Comparison of ENCODE assay signal across 8 mouse cellular contexts in the genomic region with DNA sequence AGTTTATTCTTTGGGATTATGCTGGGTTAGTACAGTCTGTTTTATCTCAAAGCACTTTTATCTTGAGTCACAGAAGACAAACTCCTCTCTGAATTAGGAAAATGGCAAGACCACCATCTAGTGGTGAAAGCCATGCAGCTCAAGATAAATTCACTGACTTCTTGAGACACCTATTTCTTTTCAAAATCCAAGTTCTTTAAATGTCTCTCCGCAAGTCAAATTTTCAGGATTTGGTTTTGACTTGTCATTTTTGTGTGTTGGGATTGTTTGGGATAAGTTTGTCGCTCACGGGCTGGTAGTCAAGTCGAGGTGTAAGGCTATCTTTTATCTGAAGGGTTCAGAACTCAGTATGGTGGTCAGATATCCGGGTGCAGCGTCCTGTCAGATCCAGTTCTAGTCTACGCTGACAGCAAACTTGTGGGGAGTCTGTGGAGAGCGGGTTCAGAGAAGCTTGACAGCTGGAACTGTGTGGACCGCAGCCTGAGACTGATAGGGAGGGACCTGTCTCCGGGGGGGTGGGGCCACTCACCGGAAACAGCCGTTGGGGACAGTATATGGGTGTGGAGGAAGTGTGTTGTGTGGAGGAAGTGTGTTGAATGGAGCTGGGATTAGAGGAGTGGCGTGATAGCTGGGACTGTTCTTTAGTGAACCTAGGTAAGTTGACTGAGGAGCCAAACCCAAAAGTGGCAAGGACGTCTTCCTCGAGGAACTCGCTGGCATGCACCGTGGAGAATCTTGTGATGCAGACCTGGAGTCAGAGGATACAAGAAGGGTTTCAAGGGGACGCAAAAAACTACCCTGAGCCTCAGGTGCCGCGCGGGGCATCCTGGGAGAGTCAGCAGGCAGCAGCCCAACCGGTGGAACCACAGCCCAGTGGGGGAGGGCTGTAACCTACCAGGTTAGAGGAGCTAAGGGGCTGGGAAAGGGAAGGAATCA. TPM values are rescaled to one million over a fixed set of nuclear protein-coding genes. Genes with fewer than 3 reads are reported as not detected.
DNase-seq lines count a peak whose midpoint lies in the region; ATAC-seq and TF ChIP-seq lines count a peak whose summit lies in the region.

Zfp54 (plus strand) TSS at position 564 of the 936 bp plus-strand sequence.

- peak within 1 kb of the TSS; percentile 82 for H3K4me2 ChIP-seq in forebrain, postnatal 0 days (ENCODE audit: low read depth)
- peak within 1 kb of the TSS; percentile 85 for H3K4me2 ChIP-seq in lung, embryonic 14.5 days

- H3K36me3 ChIP-seq in forebrain, postnatal 0 days (ENCODE audit: insufficient read depth), result no peaks in the 10 kb centered on the region
- H3K36me3 ChIP-seq in lung, embryonic 14.5 days (ENCODE audit: insufficient read depth), result no peaks in the 10 kb centered on the region

- no peaks in the 10 kb centered on the region for H3K27me3 ChIP-seq in cerebellum, adult 2 months (ENCODE audit: control insufficient read depth, insufficient read depth, low read length)
- no peaks in the 10 kb centered on the region for H3K27me3 ChIP-seq in forebrain, postnatal 0 days (ENCODE audit: insufficient read depth, low read length)
- no peaks in the 10 kb centered on the region for H3K27me3 ChIP-seq in lung, embryonic 14.5 days (ENCODE audit: insufficient read depth, low read length)

- no peaks in the 10 kb centered on the region for H3K9me3 ChIP-seq in forebrain, postnatal 0 days (ENCODE audit: low read length)
- H3K9me3 ChIP-seq in lung, embryonic 14.5 days (ENCODE audit: low read depth, low read length), result no peaks in the 10 kb centered on the region

- H3K9ac ChIP-seq in forebrain, postnatal 0 days, result peak within 1 kb of the TSS; percentile 41
- H3K9ac ChIP-seq in lung, embryonic 14.5 days, result peak within 1 kb of the TSS; percentile 48

- H3K27ac ChIP-seq in cerebellum, adult 2 months (ENCODE audit: insufficient read depth, low read length), result no peak within 1 kb of the TSS; the same call in 1 of the 2 replicates
- peak within 1 kb of the TSS; percentile 50; the same call in 1 of the 2 replicates for H3K27ac ChIP-seq in forebrain, postnatal 0 days (ENCODE audit: low read depth, low read length)
- peak within 1 kb of the TSS; percentile 77 for H3K27ac ChIP-seq in lung, embryonic 14.5 days (ENCODE audit: low read depth)

- DNase-seq in MN1 (ENCODE audit: low spot score), result peak; percentile 80
- DNase-seq in cerebellum, adult 2 months, result peak; percentile 50 to 54
- peak; percentile 80 for DNase-seq in forebrain, postnatal 0 days
- peak; percentile 13 to 42 for DNase-seq in layer of hippocampus, adult 8-10 months (ENCODE audit: low spot score in 2 of 2)
- peak; percentile 88 for DNase-seq in lung, embryonic 14.5 days
- peak; percentile 58 for DNase-seq in testis, postnatal 14 days (ENCODE audit: low spot score)

- TF ChIP-seq POLR2A in cerebellum, adult 2 months (IDR thresholded peaks at IDR 0.05; ENCODE audit: borderline replicate concordance, insufficient read depth, low read length), result no peak

- H3K4me3 ChIP-seq in cerebellum, adult 2 months (replicated peaks; ENCODE audit: insufficient read depth, low read depth, low read length), result peak within 1 kb of the TSS; percentile 61
- peak within 1 kb of the TSS; percentile 44 for H3K4me3 ChIP-seq in forebrain, postnatal 0 days (ENCODE audit: low read depth, low read length)
- peak within 1 kb of the TSS; percentile 47 for H3K4me3 ChIP-seq in lung, embryonic 14.5 days (ENCODE audit: low read depth, low read length)

- WGBS in cerebellum, adult 2 months, result under 1% methylated on average over 22 of the region's 22 CpGs
- 1% methylated on average over 22 of the region's 22 CpGs for WGBS in forebrain, postnatal 0 days
- WGBS in lung, embryonic 14.5 days, result under 1% methylated on average over 22 of the region's 22 CpGs

- no peaks in the 10 kb centered on the region for H3K4me1 ChIP-seq in cerebellum, adult 2 months (ENCODE audit: control insufficient read depth, insufficient read depth, low read length)
- no peaks in the 10 kb centered on the region; the same call in 1 of the 2 replicates for H3K4me1 ChIP-seq in forebrain, postnatal 0 days (ENCODE audit: insufficient read depth)
- H3K4me1 ChIP-seq in lung, embryonic 14.5 days (ENCODE audit: insufficient read depth), result no peaks in the 10 kb centered on the region

- ATAC-seq in forebrain, postnatal 0 days, result peak; percentile 97
- ATAC-seq in hematopoietic stem cell, adult 5-6 weeks (replicated peaks in 1 of 2; ENCODE audit: insufficient read depth in 1 of 2, low FRiP score in 2 of 2, low TSS enrichment in 1 of 2, low read depth in 1 of 2, poor library complexity in 2 of 2, severe bottlenecking in 2 of 2), result peak; percentile 97 to 98
- ATAC-seq in lung, embryonic 14.5 days (ENCODE audit: insufficient read depth), result peak; percentile 100
- peak; percentile 90 for ATAC-seq in neutrophil, adult 5-6 weeks (ENCODE audit: extremely low read depth, insufficient number of reproducible peaks, low FRiP score, poor library complexity, severe bottlenecking)

- peak; percentile 58 for TF ChIP-seq CTCF in cerebellum, adult 2 months (IDR thresholded peaks at IDR 0.05; ENCODE audit: borderline replicate concordance, insufficient read depth, low read depth, low read length)
- peak; percentile 82 for TF ChIP-seq CTCF in forebrain, postnatal 0 days (IDR thresholded peaks at IDR 0.05; ENCODE audit: low read depth)
- TF ChIP-seq CTCF in lung, embryonic 14.5 days (IDR thresholded peaks at IDR 0.05; ENCODE audit: low read depth), result peak; percentile 79

RNA-seq across cellular contexts. Expression of gene Zfp54, which starts in this region (rescaled TPM):
- 1.5 and 1.7 TPM in 2 replicates for polyA plus RNA-seq in cerebellum, adult 2 months (2012; rRNA removed)
- total RNA-seq in forebrain, postnatal 0 days (2014; rRNA removed), result 3.1 and 4.2 TPM in 2 replicates
- polyA plus RNA-seq in forebrain, postnatal 0 days (2015; fragmentation: Nextera tagmentation; extraction: Ambion mirVana), result 1.3 and 3.0 TPM in 2 replicates
- total RNA-seq in hematopoietic stem cell, adult 5-6 weeks (2017), result 5.3 and 8.1 TPM in 2 replicates
- 1 to 10 TPM in 1 of 4 experiments, under 1 TPM in 3; 0.84 to 1.6 (median 0.87) TPM for total RNA-seq in layer of hippocampus, adult 8-10 months (2022)
- polyA plus RNA-seq in lung, embryonic 14.5 days (2014; fragmentation: Nextera tagmentation; extraction: Ambion mirVana), result 4.3 and 4.9 TPM in 2 replicates
- 3.8 and 5.6 TPM in 2 replicates for total RNA-seq in neutrophil, adult 5-6 weeks (2017)

Comparison
In these comparisons a context has a peak if more than half of its experiments do, and no peak if none do; other contexts are left out.
1. DNase-seq: peak in every context shown above with its lines; median percentile 88 in lung, embryonic 14.5 days; 80 in MN1; 80 in forebrain, postnatal 0 days; 58 in testis, postnatal 14 days; 52 in cerebellum, adult 2 months; 28 in layer of hippocampus, adult 8-10 months.